Mouse (Mus musculus) stomach, embryonic 15.5 days (tissue): ENCODE measurements around the gene Fgf2. TPM values are rescaled to one million over a fixed set of nuclear protein-coding genes. Genes with fewer than 3 reads are reported as not detected.

ENCODE experiments used
- ATAC-seq: fragments of 200-750 bp; cut with Nextera tagmentation; 2 replicates; pipeline ENCODE4 v1.8.0; 2017; ENCODE audit warnings: low read depth, moderate number of reproducible peaks, moderate TSS enrichment; ENCODE audit not compliant: insufficient read depth, low FRiP score
- H3K27ac ChIP-seq: fragments of 300-500 bp; sonication (generic); 2 replicates; pipeline ENCODE4 v1.5.1; 2015; ENCODE audit warnings: mild to moderate bottlenecking, inconsistent platforms
- H3K27me3 ChIP-seq: fragments of 300-500 bp; sonication (generic); replicated peaks from 2 replicates; pipeline ENCODE4 v1.6.1; 2015; ENCODE audit warnings: inconsistent platforms
- H3K36me3 ChIP-seq: fragments of 300-500 bp; sonication (generic); 2 replicates; pipeline ENCODE4 v1.6.1; 2015; ENCODE audit warnings: inconsistent platforms
- H3K4me1 ChIP-seq: fragments of 300-500 bp; sonication (generic); 2 replicates; pipeline ENCODE4 v1.6.1; 2015; ENCODE audit warnings: inconsistent platforms
- H3K4me2 ChIP-seq: fragments of 300-500 bp; sonication (generic); 2 replicates; pipeline ENCODE4 v1.6.1; 2015; ENCODE audit warnings: mild to moderate bottlenecking, inconsistent platforms
- H3K4me3 ChIP-seq: fragments of 300-500 bp; sonication (generic); replicated peaks from 2 replicates; pipeline ENCODE4 v1.5.1; 2015; ENCODE audit warnings: inconsistent platforms
- H3K9ac ChIP-seq: fragments of 300-500 bp; sonication (generic); 2 replicates; pipeline ENCODE4 v1.6.1; 2015; ENCODE audit warnings: inconsistent platforms
- H3K9me3 ChIP-seq: fragments of 300-500 bp; sonication (generic); 2 replicates; pipeline ENCODE4 v1.6.1; 2016; ENCODE audit warnings: inconsistent platforms
- WGBS: fragments of 180-500 bp; shearing (Covaris S2); methylation state at CpG from one replicate; pipeline ENCODE4 v1.1.7; 2015; 5-methylcytosine and 5-hydroxymethylcytosine counted together
- polyA plus RNA-seq: library from polyadenylated mRNA; unstranded; fragments of >200 nt; fragmentation: Nextera tagmentation; extraction: Ambion mirVana; gene quantifications from 2 replicates; pipeline ENCODE4 v1.2.1, GENCODE M21; 2015

Gene Fgf2
- polyA plus RNA-seq, 1 experiment from 2014 or later, result 2.1 TPM

GRCm38 (mm10) chr3:37365976-37366375 is 17.8 kb downstream of the Fgf2 start:
- Histone ChIP-seq H3K9me3 (no peaks in the 10 kb centered on the region), H3K27me3 (no peaks in the 10 kb centered on the region), H3K36me3 (no peaks in the 10 kb centered on the region), H3K27ac (no peak overlapping the region), H3K4me2 (no peak overlapping the region), H3K4me1 (no peaks in the 10 kb centered on the region; the same call in 1 of the 2 replicates), H3K4me3 (no peak overlapping the region), H3K9ac (no peak overlapping the region)
- ATAC-seq, result no peak
- 41% methylated on average over 3 of the region's 3 CpGs for WGBS

GRCm38 (mm10) chr3:37366381-37367053 is 18.4 kb downstream of the Fgf2 start:
- Histone ChIP-seq H3K4me3 (no peak overlapping the region), H3K27me3 (no peaks in the 10 kb centered on the region), H3K9ac (no peak overlapping the region), H3K36me3 (no peaks in the 10 kb centered on the region), H3K4me2 (no peak overlapping the region), H3K4me1 (no peaks in the 10 kb centered on the region; the same call in 1 of the 2 replicates), H3K9me3 (no peaks in the 10 kb centered on the region), H3K27ac (no peak overlapping the region)
- WGBS, result 56% methylated on average over 4 of the region's 4 CpGs
- ATAC-seq, result no peak

- H3K27ac ChIP-seq, result no peak overlapping the region
- ATAC-seq, result no peak
Measured at GRCm38 (mm10) chr3:37370407-37370806, 22.3 kb downstream of the Fgf2 start.

GRCm38 (mm10) chr3:37373712-37374111 is 25.6 kb downstream of the Fgf2 start:
- Histone ChIP-seq H3K27ac (no peak overlapping the region), H3K9me3 (no peaks in the 10 kb centered on the region), H3K27me3 (no peaks in the 10 kb centered on the region), H3K4me1 (no peaks in the 10 kb centered on the region), H3K4me2 (no peak overlapping the region), H3K9ac (no peak overlapping the region), H3K36me3 (no peaks in the 10 kb centered on the region), H3K4me3 (no peak overlapping the region)
- WGBS, result 82% methylated on average over 11 of the region's 11 CpGs
- no peak for ATAC-seq

More at GRCm38 (mm10) chr3:37370407-37370806, 22.3 kb downstream of the Fgf2 start:
- no peaks in the 10 kb centered on the region for H3K27me3 ChIP-seq
- H3K9me3 ChIP-seq, result no peaks in the 10 kb centered on the region
- WGBS, result 59% methylated on average over 4 of the region's 4 CpGs
- H3K4me3 ChIP-seq, result no peak overlapping the region
- no peaks in the 10 kb centered on the region for H3K36me3 ChIP-seq
- H3K9ac ChIP-seq, result no peak overlapping the region
- H3K4me1 ChIP-seq, result no peaks in the 10 kb centered on the region; the same call in 1 of the 2 replicates
- no peak overlapping the region for H3K4me2 ChIP-seq

GRCm38 (mm10) chr3:37377926-37378325 is 29.8 kb downstream of the Fgf2 start:
- Histone ChIP-seq H3K4me3 (no peak overlapping the region), H3K27me3 (no peaks in the 10 kb centered on the region), H3K27ac (no peak overlapping the region), H3K9ac (no peak overlapping the region), H3K4me2 (no peak overlapping the region), H3K36me3 (no peaks in the 10 kb centered on the region), H3K9me3 (no peaks in the 10 kb centered on the region), H3K4me1 (0 out of 2 replicates have a peak, but pooled peaks cover 5% of the 10 kb centered on the region)
- 63% methylated on average over 6 of the region's 6 CpGs for WGBS
- ATAC-seq, result no peak

- Histone ChIP-seq H3K9me3 (no peaks in the 10 kb centered on the region), H3K9ac (no peak overlapping the region), H3K36me3 (no peaks in the 10 kb centered on the region), H3K4me1 (0 out of 2 replicates have a peak, but pooled peaks cover 5% of the 10 kb centered on the region), H3K4me3 (no peak overlapping the region), H3K27me3 (no peaks in the 10 kb centered on the region), H3K27ac (peak overlapping the region; percentile 7; the same call in 1 of the 2 replicates), H3K4me2 (no peak overlapping the region)
- no peak for ATAC-seq
- 63% methylated on average over 6 of the region's 6 CpGs for WGBS
Measured at GRCm38 (mm10) chr3:37378412-37378811, 30.3 kb downstream of the Fgf2 start.

GRCm38 (mm10) chr3:37379201-37379600 is 31.1 kb downstream of the Fgf2 start:
- H3K4me3 ChIP-seq, result no peak overlapping the region
- H3K9me3 ChIP-seq, result no peaks in the 10 kb centered on the region
- H3K9ac ChIP-seq, result no peak overlapping the region
- H3K27me3 ChIP-seq, result no peaks in the 10 kb centered on the region
- no peak for ATAC-seq
- H3K27ac ChIP-seq, result no peak overlapping the region; the same call in 1 of the 2 replicates
- 0 out of 2 replicates have a peak, but pooled peaks cover 5% of the 10 kb centered on the region for H3K4me1 ChIP-seq
- WGBS, result 80% methylated on average over 14 of the region's 14 CpGs
- no peak overlapping the region for H3K4me2 ChIP-seq
- H3K36me3 ChIP-seq, result no peaks in the 10 kb centered on the region

GRCm38 (mm10) chr3:37379930-37380881 is 32.1 kb downstream of the Fgf2 start:
- peak overlapping the region; percentile 57; the same call in 1 of the 2 replicates for H3K27ac ChIP-seq
- no peak overlapping the region for H3K4me2 ChIP-seq
- H3K36me3 ChIP-seq, result no peaks in the 10 kb centered on the region
- no peaks in the 10 kb centered on the region for H3K27me3 ChIP-seq
- H3K9me3 ChIP-seq, result no peaks in the 10 kb centered on the region
- H3K4me3 ChIP-seq, result no peak overlapping the region
- WGBS, result 62% methylated on average over 18 of the region's 18 CpGs
- 0 out of 2 replicates have a peak, but pooled peaks cover 5% of the 10 kb centered on the region for H3K4me1 ChIP-seq
- H3K9ac ChIP-seq, result no peak overlapping the region
- no peak for ATAC-seq

- Histone ChIP-seq H3K4me1 (0 out of 2 replicates have a peak, but pooled peaks cover 5% of the 10 kb centered on the region), H3K27me3 (no peaks in the 10 kb centered on the region)
Measured at GRCm38 (mm10) chr3:37381457-37381856, 33.3 kb downstream of the Fgf2 start.

GRCm38 (mm10) chr3:37383096-37383765 is 35.1 kb downstream of the Fgf2 start:
- Histone ChIP-seq H3K4me2 (no peak overlapping the region), H3K27ac (no peak overlapping the region), H3K36me3 (no peaks in the 10 kb centered on the region), H3K27me3 (no peaks in the 10 kb centered on the region), H3K9ac (no peak overlapping the region), H3K4me1 (0 out of 2 replicates have a peak, but pooled peaks cover 5% of the 10 kb centered on the region), H3K4me3 (no peak overlapping the region), H3K9me3 (no peaks in the 10 kb centered on the region)
- 62% methylated on average over 6 of the region's 6 CpGs for WGBS
- no peak for ATAC-seq

More at GRCm38 (mm10) chr3:37381457-37381856, 33.3 kb downstream of the Fgf2 start:
- Histone ChIP-seq H3K4me2 (no peak overlapping the region), H3K9me3 (no peaks in the 10 kb centered on the region), H3K9ac (no peak overlapping the region), H3K36me3 (no peaks in the 10 kb centered on the region), H3K4me3 (no peak overlapping the region), H3K27ac (no peak overlapping the region)
- no peak for ATAC-seq
- 67% methylated on average over 6 of the region's 6 CpGs for WGBS

- 88% methylated on average over 6 of the region's 6 CpGs for WGBS
- no peaks in the 10 kb centered on the region for H3K4me1 ChIP-seq
- no peaks in the 10 kb centered on the region for H3K27me3 ChIP-seq
- H3K36me3 ChIP-seq, result no peaks in the 10 kb centered on the region
- H3K9me3 ChIP-seq, result no peaks in the 10 kb centered on the region
- no peak overlapping the region for H3K4me3 ChIP-seq
- no peak overlapping the region for H3K4me2 ChIP-seq
- no peak for ATAC-seq
- H3K27ac ChIP-seq, result no peak overlapping the region
- no peak overlapping the region for H3K9ac ChIP-seq
Measured at GRCm38 (mm10) chr3:37387310-37387709, 39.2 kb downstream of the Fgf2 start.
